Mouse (Mus musculus): Measurements from ENCODE around the gene Klf6.

DNA sequence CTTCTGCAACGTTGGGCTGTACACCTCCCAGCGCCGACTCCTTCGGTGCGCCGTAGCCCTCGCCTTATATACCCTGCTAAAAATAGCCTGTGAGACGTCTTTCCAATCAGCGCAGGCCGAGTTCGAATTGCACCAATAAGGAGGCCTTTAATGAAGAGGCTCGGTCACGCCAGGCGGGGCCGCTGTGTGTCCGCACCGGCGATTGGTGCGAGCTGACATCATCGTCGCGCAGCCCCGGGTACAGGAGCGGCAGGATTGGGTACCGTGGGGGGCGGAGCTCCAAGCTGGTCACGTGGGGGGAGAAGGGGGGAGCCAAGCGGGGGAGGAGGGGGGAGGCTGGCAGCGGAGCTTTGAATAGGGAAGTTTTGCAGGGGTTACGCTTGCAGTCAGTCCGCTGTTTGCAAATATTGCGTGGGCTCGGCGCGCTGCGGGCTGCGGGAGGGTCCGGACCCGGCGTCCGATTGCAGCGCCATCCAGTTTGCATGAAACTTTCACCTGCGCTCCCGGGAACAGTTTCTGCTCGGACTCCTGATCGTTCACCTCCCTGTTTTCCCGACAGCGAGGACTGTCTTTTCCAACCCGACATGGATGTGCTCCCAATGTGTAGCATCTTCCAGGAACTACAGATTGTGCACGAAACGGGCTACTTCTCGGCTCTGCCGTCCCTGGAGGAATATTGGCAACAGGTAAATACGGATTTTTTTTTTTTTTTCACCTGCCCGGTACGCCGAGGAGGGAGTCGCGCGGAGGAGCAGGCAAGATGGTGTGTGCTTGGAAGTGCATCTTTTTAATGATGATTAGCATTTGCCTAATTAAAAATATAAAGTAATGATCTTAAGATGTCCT is at the start of gene Klf6:
- TF ChIP-seq CTCF (IDR thresholded peaks at IDR 0.05; ENCODE audit: low read depth, low read length) (no peak), POLR2A (IDR thresholded peaks at IDR 0.05; ENCODE audit: insufficient read depth, low read length) (peak; percentile 88)
